Mouse (Mus musculus): Measurements from ENCODE around the gene Slc38a2. TPM values are rescaled to one million over a fixed set of nuclear protein-coding genes. Genes with fewer than 3 reads are reported as not detected.

Gene Slc38a2
- polyA plus RNA-seq (2015; fragmentation: Nextera tagmentation; extraction: Ambion mirVana), result 89.3 and 93.9 TPM in 2 replicates

DNA sequence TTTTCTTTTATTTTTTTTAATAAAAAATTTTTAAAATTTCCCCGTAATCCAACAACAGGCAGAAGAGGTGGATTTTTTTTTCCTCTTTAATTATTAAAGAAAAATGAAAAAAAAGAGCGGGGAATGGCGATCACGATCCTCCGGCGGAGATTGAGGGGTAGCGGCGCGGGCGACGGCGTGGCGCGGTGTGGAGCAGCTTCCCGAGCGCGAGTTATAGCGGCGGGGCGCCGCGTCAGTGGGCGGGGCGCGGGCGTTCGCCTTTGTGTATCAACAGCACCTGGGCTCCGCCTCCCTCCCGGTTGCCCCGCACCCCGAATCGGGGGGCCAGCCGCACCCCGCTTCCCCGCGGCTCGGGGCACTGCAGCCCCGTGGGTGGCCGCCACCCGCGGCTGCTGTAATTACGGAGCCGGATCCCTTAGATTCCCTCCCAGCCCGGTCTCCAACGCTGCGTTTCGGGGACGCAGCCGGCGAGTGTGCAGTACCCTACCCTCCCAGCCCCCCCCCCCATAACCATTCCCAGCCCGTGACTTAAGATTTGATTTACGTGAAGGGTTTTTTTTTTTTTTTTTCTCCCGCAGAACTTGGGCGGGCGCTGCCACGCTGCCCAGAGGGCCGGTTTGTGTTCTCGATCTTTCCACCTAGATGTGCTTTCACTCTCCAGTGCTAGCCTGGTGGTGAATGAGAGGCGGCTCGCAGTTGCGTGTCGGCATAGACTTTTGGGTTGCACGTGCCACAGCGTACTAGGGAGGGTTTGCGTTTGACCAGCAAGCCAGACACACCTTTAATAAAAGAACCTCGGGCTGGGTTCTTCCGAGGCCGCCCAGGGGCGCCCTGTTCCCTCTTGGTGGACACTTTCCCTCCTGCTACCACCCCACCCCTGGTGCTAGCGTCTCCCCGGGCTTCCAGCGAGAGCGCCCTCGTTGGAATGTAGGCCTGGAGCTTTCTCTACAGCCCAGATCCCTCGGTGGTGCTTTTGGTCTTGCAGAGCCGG is at the start of gene Slc38a2:
TSS of gene Slc38a2 (minus strand) at position 210 of the 991 bp plus-strand sequence.
- Histone ChIP-seq H3K9ac (replicated peaks) (peak within 1 kb of the TSS; percentile 90), H3K27me3 (replicated peaks) (no peaks in the 10 kb centered on the region), H3K4me1 (peaks cover 41% of the 10 kb centered on the region), H3K4me3 (replicated peaks) (peak within 1 kb of the TSS; percentile 68), H3K4me2 (peak within 1 kb of the TSS; percentile 77), H3K27ac (replicated peaks) (peak within 1 kb of the TSS; percentile 99), H3K9me3 (replicated peaks) (no peaks in the 10 kb centered on the region), H3K36me3 (peaks cover 15% of the 10 kb centered on the region)
- peak; percentile 93 for ATAC-seq (ENCODE audit: low FRiP score)
- WGBS, result under 1% methylated on average over 62 of the region's 76 CpGs

DNA sequence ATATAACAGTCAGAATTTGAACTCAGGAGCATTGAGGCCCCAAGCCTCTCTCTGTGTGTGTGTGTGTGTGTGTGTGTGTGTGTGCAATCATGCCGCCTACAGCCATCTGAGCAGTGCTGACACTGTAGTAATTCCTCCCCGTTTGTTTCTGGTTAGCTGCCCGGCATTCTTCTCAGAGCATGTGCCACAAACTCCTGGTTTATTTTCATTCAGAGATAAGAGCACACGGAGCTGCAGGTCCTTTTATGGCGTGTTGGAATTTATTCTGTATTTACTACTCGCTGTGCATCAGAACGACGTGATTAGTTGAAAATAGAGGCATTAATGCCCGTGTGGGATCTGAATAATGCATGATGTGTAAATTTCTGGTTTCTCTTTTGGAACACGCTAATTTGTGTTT is 49.6 kb upstream of the Slc38a2 start:
- no peak for ATAC-seq (ENCODE audit: low FRiP score)
- H3K9ac ChIP-seq (replicated peaks), result no peak overlapping the region
- H3K9me3 ChIP-seq (replicated peaks), result no peaks in the 10 kb centered on the region
- peaks cover 15% of the 10 kb centered on the region for H3K4me1 ChIP-seq
- H3K36me3 ChIP-seq, result no peaks in the 10 kb centered on the region
- H3K27ac ChIP-seq (replicated peaks), result 0 out of 2 replicates have a peak overlapping the region, but pooled peaks have one; percentile 23
- H3K4me2 ChIP-seq, result peak overlapping the region; percentile 24; the same call in 1 of the 2 replicates
- 34% methylated on average over 10 of the region's 10 CpGs for WGBS
- no peaks in the 10 kb centered on the region for H3K27me3 ChIP-seq (replicated peaks)
- no peak overlapping the region for H3K4me3 ChIP-seq (replicated peaks)

GRCm38 (mm10) chr15:96747551-96747950 is 48.0 kb upstream of the Slc38a2 start:
- Histone ChIP-seq H3K4me3 (replicated peaks) (no peak overlapping the region), H3K4me2 (no peak overlapping the region), H3K36me3 (no peaks in the 10 kb centered on the region), H3K27ac (replicated peaks) (no peak overlapping the region), H3K9ac (replicated peaks) (no peak overlapping the region), H3K27me3 (replicated peaks) (no peaks in the 10 kb centered on the region), H3K9me3 (replicated peaks) (no peaks in the 10 kb centered on the region), H3K4me1 (peaks cover 15% of the 10 kb centered on the region)
- no peak for ATAC-seq (ENCODE audit: low FRiP score)
- 90% methylated on average over 11 of the region's 11 CpGs for whole genome bisulfite sequencing

GRCm38 (mm10) chr15:96746986-96747385 is 47.5 kb upstream of the Slc38a2 start:
- H3K9ac ChIP-seq (replicated peaks), result no peak overlapping the region
- no peaks in the 10 kb centered on the region for H3K36me3 ChIP-seq
- H3K4me1 ChIP-seq, result peaks cover 15% of the 10 kb centered on the region
- no peak overlapping the region for H3K4me2 ChIP-seq
- 80% methylated on average over 6 of the region's 6 CpGs for WGBS
- H3K4me3 ChIP-seq (replicated peaks), result no peak overlapping the region
- H3K9me3 ChIP-seq (replicated peaks), result no peaks in the 10 kb centered on the region
- no peaks in the 10 kb centered on the region for H3K27me3 ChIP-seq (replicated peaks)
- no peak for ATAC-seq (ENCODE audit: low FRiP score)
- H3K27ac ChIP-seq (replicated peaks), result no peak overlapping the region

GRCm38 (mm10) chr15:96745299-96745698 is 45.8 kb upstream of the Slc38a2 start:
- H3K9ac ChIP-seq (replicated peaks), result no peak overlapping the region
- H3K4me1 ChIP-seq, result peaks cover 15% of the 10 kb centered on the region
- no peaks in the 10 kb centered on the region for H3K27me3 ChIP-seq (replicated peaks)
- no peaks in the 10 kb centered on the region for H3K9me3 ChIP-seq (replicated peaks)
- H3K4me2 ChIP-seq, result no peak overlapping the region
- H3K4me3 ChIP-seq (replicated peaks), result no peak overlapping the region
- WGBS, result 96% methylated on average over 1 of the region's 1 CpGs
- no peak for ATAC-seq (ENCODE audit: low FRiP score)
- no peaks in the 10 kb centered on the region for H3K36me3 ChIP-seq
- no peak overlapping the region for H3K27ac ChIP-seq (replicated peaks)

DNA sequence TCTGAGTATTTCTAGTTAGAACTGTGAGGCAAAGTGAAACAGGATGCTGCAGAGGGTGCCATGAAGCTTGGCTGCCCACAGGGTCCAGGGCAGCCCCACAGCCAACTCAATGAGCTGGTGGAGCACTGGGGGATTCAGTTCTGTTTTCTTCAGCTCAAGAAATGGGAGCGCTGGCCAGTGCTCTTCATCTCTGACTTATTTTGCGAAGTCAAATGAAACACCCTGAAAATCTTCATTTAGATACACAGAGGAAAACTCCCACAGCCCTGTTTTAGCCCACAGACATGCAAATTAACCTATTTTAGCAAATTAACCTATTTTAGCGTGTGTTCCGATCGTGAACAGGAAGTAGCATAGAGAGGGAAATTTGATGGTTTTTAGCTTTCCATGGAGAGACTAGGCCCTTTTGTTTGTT is 45.4 kb upstream of the Slc38a2 start:
- H3K9ac ChIP-seq (replicated peaks), result no peak overlapping the region
- H3K27ac ChIP-seq (replicated peaks), result no peak overlapping the region
- H3K4me2 ChIP-seq, result no peak overlapping the region
- no peak overlapping the region for H3K4me3 ChIP-seq (replicated peaks)
- no peaks in the 10 kb centered on the region for H3K9me3 ChIP-seq (replicated peaks)
- H3K4me1 ChIP-seq, result peaks cover 13% of the 10 kb centered on the region
- H3K36me3 ChIP-seq, result no peaks in the 10 kb centered on the region
- WGBS, result 88% methylated on average over 5 of the region's 5 CpGs
- no peak for ATAC-seq (ENCODE audit: low FRiP score)
- H3K27me3 ChIP-seq (replicated peaks), result no peaks in the 10 kb centered on the region

- no peak for ATAC-seq (ENCODE audit: low FRiP score)
- Histone ChIP-seq H3K27ac (replicated peaks) (no peak overlapping the region), H3K36me3 (no peaks in the 10 kb centered on the region), H3K9ac (replicated peaks) (no peak overlapping the region), H3K9me3 (replicated peaks) (no peaks in the 10 kb centered on the region), H3K4me3 (replicated peaks) (no peak overlapping the region), H3K4me1 (peaks cover 8% of the 10 kb centered on the region; the same call in 1 of the 2 replicates), H3K4me2 (no peak overlapping the region), H3K27me3 (replicated peaks) (no peaks in the 10 kb centered on the region)
- 80% methylated on average over 18 of the region's 18 CpGs for WGBS
Observed at GRCm38 (mm10) chr15:96744153-96744881, 44.8 kb upstream of the Slc38a2 start.

- ATAC-seq (ENCODE audit: low FRiP score), result no peak
- no peaks in the 10 kb centered on the region for H3K4me1 ChIP-seq
- H3K27me3 ChIP-seq (replicated peaks), result no peaks in the 10 kb centered on the region
- H3K9me3 ChIP-seq (replicated peaks), result no peaks in the 10 kb centered on the region
- no peak overlapping the region for H3K4me2 ChIP-seq
- 71% methylated on average over 6 of the region's 6 CpGs for WGBS
- no peak overlapping the region for H3K4me3 ChIP-seq (replicated peaks)
- H3K9ac ChIP-seq (replicated peaks), result no peak overlapping the region
- no peaks in the 10 kb centered on the region for H3K36me3 ChIP-seq
- no peak overlapping the region for H3K27ac ChIP-seq (replicated peaks)
Observed at GRCm38 (mm10) chr15:96743257-96743656, 43.7 kb upstream of the Slc38a2 start.

DNA sequence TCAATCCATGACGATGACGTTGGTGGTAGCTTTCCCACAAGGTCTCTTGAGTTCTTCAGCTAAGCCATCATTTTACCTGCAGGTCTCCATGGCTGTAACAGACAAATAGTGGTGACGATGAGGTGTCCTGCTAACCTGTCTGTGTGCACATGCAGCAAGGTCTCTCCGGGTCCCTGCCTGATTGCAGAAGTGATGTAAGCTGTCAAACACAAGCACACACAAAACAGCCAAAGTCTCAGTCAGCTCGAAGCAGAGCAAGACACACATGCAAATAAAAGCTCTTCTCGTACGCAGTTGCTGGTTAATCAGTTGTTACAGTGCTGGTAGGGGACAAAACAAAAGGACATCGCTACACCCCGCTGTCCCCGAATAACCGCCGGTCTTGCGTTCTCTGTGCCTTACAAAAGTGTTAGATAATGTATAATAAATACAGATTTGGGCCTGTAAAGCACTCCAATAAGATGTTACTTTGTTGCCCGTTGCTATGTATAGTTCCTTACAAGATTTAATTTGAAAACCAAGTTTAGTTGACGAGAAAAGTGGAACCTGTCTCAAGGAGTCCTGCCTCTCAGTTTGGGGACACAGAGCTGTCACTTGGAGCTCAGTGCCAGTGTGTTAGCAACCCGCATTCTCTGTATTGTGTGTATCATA is 43.2 kb upstream of the Slc38a2 start:
- no peak overlapping the region for H3K4me3 ChIP-seq (replicated peaks)
- H3K4me2 ChIP-seq, result no peak overlapping the region
- H3K36me3 ChIP-seq, result no peaks in the 10 kb centered on the region
- H3K9ac ChIP-seq (replicated peaks), result no peak overlapping the region
- H3K4me1 ChIP-seq, result no peaks in the 10 kb centered on the region
- no peak overlapping the region for H3K27ac ChIP-seq (replicated peaks)
- no peak for ATAC-seq (ENCODE audit: low FRiP score)
- H3K9me3 ChIP-seq (replicated peaks), result no peaks in the 10 kb centered on the region
- WGBS, result 85% methylated on average over 16 of the region's 16 CpGs
- no peaks in the 10 kb centered on the region for H3K27me3 ChIP-seq (replicated peaks)

GRCm38 (mm10) chr15:96740865-96741561 is 41.5 kb upstream of the Slc38a2 start:
- no peak overlapping the region for H3K4me3 ChIP-seq (replicated peaks)
- H3K9me3 ChIP-seq (replicated peaks), result no peaks in the 10 kb centered on the region
- H3K27ac ChIP-seq (replicated peaks), result no peak overlapping the region
- 91% methylated on average over 7 of the region's 7 CpGs for WGBS
- no peak overlapping the region for H3K9ac ChIP-seq (replicated peaks)
- no peaks in the 10 kb centered on the region for H3K27me3 ChIP-seq (replicated peaks)
- no peak overlapping the region for H3K4me2 ChIP-seq
- ATAC-seq (ENCODE audit: low FRiP score), result no peak
- H3K36me3 ChIP-seq, result no peaks in the 10 kb centered on the region
- 0 out of 2 replicates have a peak, but pooled peaks cover under 1% of the 10 kb centered on the region for H3K4me1 ChIP-seq

- no peaks in the 10 kb centered on the region for H3K27me3 ChIP-seq (replicated peaks)
- H3K4me2 ChIP-seq, result no peak overlapping the region
- no peak overlapping the region for H3K4me3 ChIP-seq (replicated peaks)
- 75% methylated on average over 4 of the region's 4 CpGs for WGBS
- ATAC-seq (ENCODE audit: low FRiP score), result no peak
- no peak overlapping the region for H3K27ac ChIP-seq (replicated peaks)
- 0 out of 2 replicates have a peak, but pooled peaks cover 2% of the 10 kb centered on the region for H3K4me1 ChIP-seq
- no peaks in the 10 kb centered on the region for H3K36me3 ChIP-seq
- no peak overlapping the region for H3K9ac ChIP-seq (replicated peaks)
- H3K9me3 ChIP-seq (replicated peaks), result no peaks in the 10 kb centered on the region
Observed at GRCm38 (mm10) chr15:96740091-96740490, 40.6 kb upstream of the Slc38a2 start.

All from neural tube, embryonic 15.5 days (tissue).